In the genomic region with DNA sequence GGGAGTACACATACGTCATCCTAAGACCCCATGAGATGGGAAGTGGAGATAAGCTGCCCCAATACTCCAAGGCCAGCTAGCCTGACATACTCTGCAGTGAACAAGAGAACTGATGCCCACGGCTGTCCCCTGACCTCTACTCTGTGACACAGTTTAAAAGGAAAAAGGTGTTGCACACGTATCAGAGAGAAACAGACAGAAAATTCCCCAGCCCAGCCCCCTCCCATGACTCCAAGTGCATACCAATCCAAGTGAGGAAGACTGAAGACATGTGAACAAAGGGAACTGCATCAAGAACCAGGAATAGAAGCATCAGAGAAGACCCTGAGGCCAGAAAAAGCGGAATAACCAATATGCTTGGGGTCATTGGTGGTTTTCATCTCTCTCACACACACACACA, we compare ENCODE assay signal across 23 mouse cellular contexts.
"Had no signal": no experiment of that assay in that cellular context is flagged by ENCODE, and none has a peak within 500 bp of the region (broad histone marks: within the 10 kb centered on the region; RNA-seq: fewer than 3 reads in every experiment).

No protein-coding gene starts in this region.

- ATAC-seq: inflammation-experienced regulatory T-cells, adult 6 months; intestine, postnatal 0 days had no signal

- H3K4me2 ChIP-seq: heart, embryonic 11.5 days; hindbrain, embryonic 12.5 days; hindbrain, embryonic 14.5 days; limb, embryonic 12.5 days; liver, embryonic 11.5 days had no signal

- H3K9ac ChIP-seq: hindbrain, embryonic 12.5 days; hindbrain, embryonic 14.5 days; limb, embryonic 12.5 days had no signal

- H3K4me1 ChIP-seq: limb, embryonic 12.5 days had no signal

- H3K36me3 ChIP-seq: hindbrain, embryonic 10.5 days; hindbrain, embryonic 12.5 days; limb, embryonic 10.5 days; limb, embryonic 12.5 days had no signal

- H3K27ac ChIP-seq: gastrocnemius, adult 2 months; heart, adult 2 months; hindbrain, embryonic 10.5 days; hindbrain, embryonic 12.5 days; hindbrain, embryonic 14.5 days; layer of hippocampus, adult 2 months; left cerebral cortex, adult 2 months; limb, embryonic 10.5 days; limb, embryonic 12.5 days had no signal

- H3K4me3 ChIP-seq: gastrocnemius, adult 2 months; heart, adult 2 months; hindbrain, embryonic 10.5 days; hindbrain, embryonic 12.5 days; layer of hippocampus, adult 2 months; left cerebral cortex, adult 2 months; limb, embryonic 10.5 days; limb, embryonic 12.5 days had no signal

- H3K9me3 ChIP-seq: hindbrain, embryonic 10.5 days; hindbrain, embryonic 12.5 days; limb, embryonic 10.5 days; limb, embryonic 12.5 days had no signal

- DNase-seq: gastrocnemius, adult 2 months; gastrocnemius, postnatal 10 days; gastrocnemius, postnatal 25 days; heart, adult 2 months; heart, postnatal 10 days; heart, postnatal 4 days; kidney, adult 18-20 months; kidney, adult 8-10 months; kidney, postnatal 10 days; kidney, postnatal 25 days; kidney, postnatal 4 days; liver had no signal

- H3K27me3 ChIP-seq: hindbrain, embryonic 12.5 days had no signal
